Mouse (Mus musculus): Measurements from ENCODE around the gene Atg7. TPM values are rescaled to one million over a fixed set of nuclear protein-coding genes. Genes with fewer than 3 reads are reported as not detected.

The Atg7 gene
- total RNA-seq, 1 experiment from 2014 or later: 33.2 TPM

GRCm38 (mm10) chr6:114819971-114820481 is 177.1 kb downstream of the Atg7 start:
- peak; percentile 8 to 33; a peak in 3 of 4 replicates for ATAC-seq (replicated peaks in 1 of 2; ENCODE audit: insufficient read depth in 1 of 2, low FRiP score in 2 of 2, low TSS enrichment in 1 of 2, low read depth in 1 of 2, poor library complexity in 2 of 2, severe bottlenecking in 2 of 2)

- no peak for ATAC-seq (replicated peaks in 1 of 2; ENCODE audit: insufficient read depth in 1 of 2, low FRiP score in 2 of 2, low TSS enrichment in 1 of 2, low read depth in 1 of 2, poor library complexity in 2 of 2, severe bottlenecking in 2 of 2)
These were observed 178.7 kb downstream of the Atg7 start for GRCm38 (mm10) chr6:114821646-114822045.

DNA sequence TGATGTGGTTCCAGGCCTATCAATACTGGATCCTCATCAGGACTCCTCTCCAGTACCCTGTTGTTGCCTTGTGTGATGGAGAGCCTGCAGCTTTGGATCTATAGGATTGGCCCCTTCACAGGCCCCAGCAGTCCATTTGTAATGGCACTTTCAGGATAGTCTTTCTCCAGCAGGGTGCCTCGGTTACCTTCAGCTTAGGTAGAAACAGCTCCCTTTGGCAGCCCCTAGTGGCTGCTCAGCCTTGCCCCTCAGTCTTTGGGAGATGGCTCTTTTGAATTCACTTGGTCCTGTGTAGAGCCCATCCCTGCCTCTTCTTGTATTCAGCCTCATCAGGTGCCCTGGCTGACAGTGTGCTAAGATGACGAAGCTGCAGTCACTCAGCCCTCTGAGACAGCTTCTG is 184.0 kb downstream of the Atg7 start:
- ATAC-seq (replicated peaks in 1 of 2; ENCODE audit: insufficient read depth in 1 of 2, low FRiP score in 2 of 2, low TSS enrichment in 1 of 2, low read depth in 1 of 2, poor library complexity in 2 of 2, severe bottlenecking in 2 of 2): no peak

- ATAC-seq (replicated peaks in 1 of 2; ENCODE audit: insufficient read depth in 1 of 2, low FRiP score in 2 of 2, low TSS enrichment in 1 of 2, low read depth in 1 of 2, poor library complexity in 2 of 2, severe bottlenecking in 2 of 2): no peak
These were observed 187.0 kb downstream of the Atg7 start for GRCm38 (mm10) chr6:114829660-114830438.

DNA sequence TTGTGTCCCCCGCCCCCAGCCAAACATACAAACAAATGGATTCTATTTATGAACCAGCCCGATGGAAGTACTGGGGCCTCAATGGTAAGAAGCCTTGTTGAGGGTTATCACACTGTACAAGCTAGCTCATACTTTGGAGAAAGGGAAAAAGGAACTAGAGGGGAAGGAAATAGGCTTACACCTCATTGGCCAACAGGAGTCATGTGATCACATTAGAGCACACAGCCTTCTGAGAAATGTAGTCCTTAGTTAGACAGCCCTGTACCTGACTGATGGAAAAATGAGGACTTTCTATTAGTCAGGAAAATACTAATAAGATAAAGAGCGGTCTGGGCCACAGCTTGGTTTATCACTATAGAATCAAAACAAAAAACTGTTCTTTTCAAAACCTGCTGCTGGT is 188.9 kb downstream of the Atg7 start:
- ATAC-seq (replicated peaks in 1 of 2; ENCODE audit: insufficient read depth in 1 of 2, low FRiP score in 2 of 2, low TSS enrichment in 1 of 2, low read depth in 1 of 2, poor library complexity in 2 of 2, severe bottlenecking in 2 of 2): peak; percentile 68 to 81

GRCm38 (mm10) chr6:114833058-114833685 is 190.3 kb downstream of the Atg7 start:
- no peak for ATAC-seq (replicated peaks in 1 of 2; ENCODE audit: insufficient read depth in 1 of 2, low FRiP score in 2 of 2, low TSS enrichment in 1 of 2, low read depth in 1 of 2, poor library complexity in 2 of 2, severe bottlenecking in 2 of 2)

DNA sequence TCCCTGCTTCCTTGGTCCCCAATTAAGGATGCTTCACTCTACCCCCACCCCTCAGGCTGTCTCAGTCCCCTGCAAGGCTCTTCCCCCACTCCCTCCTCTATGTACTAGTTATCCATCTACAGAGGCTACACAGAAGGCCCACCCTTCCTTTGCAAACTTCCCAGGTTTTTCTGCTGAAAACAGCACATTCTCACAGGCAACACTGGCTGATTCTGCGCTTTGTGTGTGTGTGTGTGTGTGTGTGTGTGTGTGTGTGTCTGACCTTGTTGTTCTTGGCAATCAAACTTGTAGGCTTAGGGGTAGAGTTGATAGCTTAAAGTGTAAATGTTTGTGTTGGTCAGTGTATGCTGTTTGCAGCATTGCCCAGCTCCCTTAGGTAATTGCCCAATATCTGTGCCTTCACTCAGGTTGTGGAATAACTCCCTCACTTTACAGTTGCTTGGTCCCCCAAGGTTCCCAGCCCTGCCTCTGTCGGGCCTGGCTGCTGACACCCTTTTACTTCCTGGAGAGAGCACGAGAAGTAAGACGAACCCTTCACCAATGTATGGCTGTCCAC is 191.0 kb downstream of the Atg7 start:
- no peak for ATAC-seq (replicated peaks in 1 of 2; ENCODE audit: insufficient read depth in 1 of 2, low FRiP score in 2 of 2, low TSS enrichment in 1 of 2, low read depth in 1 of 2, poor library complexity in 2 of 2, severe bottlenecking in 2 of 2)

DNA sequence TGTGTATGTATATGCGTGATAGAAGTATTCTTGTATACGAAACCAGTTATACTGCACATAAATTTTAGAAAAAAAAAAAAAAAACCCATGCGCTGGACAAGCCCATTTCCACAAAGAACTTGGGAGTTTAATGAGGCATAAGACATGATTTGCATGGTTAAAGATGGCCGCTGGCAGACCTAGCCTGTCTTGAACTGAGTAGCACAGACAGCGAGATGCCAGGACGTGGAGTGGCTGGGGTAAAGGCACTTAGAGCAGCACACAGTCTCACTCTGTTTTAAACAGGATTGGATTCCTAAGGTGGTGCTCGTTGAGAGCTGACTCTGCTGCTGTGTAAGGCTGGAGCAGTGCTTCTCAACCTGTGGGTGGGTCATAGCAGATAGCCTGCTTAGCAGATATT is 192.4 kb downstream of the Atg7 start:
- ATAC-seq (replicated peaks in 1 of 2; ENCODE audit: insufficient read depth in 1 of 2, low FRiP score in 2 of 2, low TSS enrichment in 1 of 2, low read depth in 1 of 2, poor library complexity in 2 of 2, severe bottlenecking in 2 of 2): no peak

- no peak for ATAC-seq (replicated peaks in 1 of 2; ENCODE audit: insufficient read depth in 1 of 2, low FRiP score in 2 of 2, low TSS enrichment in 1 of 2, low read depth in 1 of 2, poor library complexity in 2 of 2, severe bottlenecking in 2 of 2)
These were observed 192.9 kb downstream of the Atg7 start for GRCm38 (mm10) chr6:114835752-114836151.

DNA sequence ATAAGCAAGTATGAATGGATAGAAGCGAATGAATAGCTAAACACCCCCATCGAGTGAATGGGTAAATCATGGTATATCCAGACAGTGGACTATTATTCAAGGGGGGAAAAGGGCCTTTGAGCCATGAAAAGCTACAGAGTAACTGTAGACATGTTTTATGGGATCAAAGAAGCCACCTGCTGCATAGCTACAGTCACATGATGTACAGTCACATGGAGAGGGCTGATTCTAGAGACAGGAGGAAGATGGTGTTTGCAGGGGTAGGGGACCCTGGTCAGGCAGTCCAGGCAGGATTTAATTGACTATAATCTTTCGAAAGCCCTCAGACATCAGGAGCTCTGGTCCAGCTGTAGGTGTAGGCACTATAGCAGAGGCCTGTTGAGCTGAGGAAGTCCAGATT is 193.5 kb downstream of the Atg7 start:
- ATAC-seq (replicated peaks in 1 of 2; ENCODE audit: insufficient read depth in 1 of 2, low FRiP score in 2 of 2, low TSS enrichment in 1 of 2, low read depth in 1 of 2, poor library complexity in 2 of 2, severe bottlenecking in 2 of 2): no peak

DNA sequence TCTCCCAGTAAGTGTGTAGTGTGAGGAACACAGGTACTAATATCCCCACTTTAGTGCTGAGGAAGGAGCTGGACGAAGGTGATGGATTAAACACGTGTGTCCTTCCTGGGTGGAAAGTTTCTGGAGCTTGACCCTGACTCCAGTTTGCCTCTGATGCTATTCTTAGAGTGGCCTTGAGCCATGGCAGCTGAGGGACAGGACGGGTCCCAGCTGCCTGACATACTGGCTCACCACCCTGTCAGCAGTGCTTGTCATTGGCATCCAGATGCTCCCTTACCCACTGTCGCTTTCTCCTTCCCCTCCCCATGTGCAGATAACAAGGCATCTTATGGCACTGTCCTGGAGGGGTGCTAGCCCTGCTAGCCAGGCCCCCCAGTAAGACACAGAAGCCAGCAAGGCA is 196.0 kb downstream of the Atg7 start:
- ATAC-seq (replicated peaks in 1 of 2; ENCODE audit: insufficient read depth in 1 of 2, low FRiP score in 2 of 2, low TSS enrichment in 1 of 2, low read depth in 1 of 2, poor library complexity in 2 of 2, severe bottlenecking in 2 of 2): no peak

DNA sequence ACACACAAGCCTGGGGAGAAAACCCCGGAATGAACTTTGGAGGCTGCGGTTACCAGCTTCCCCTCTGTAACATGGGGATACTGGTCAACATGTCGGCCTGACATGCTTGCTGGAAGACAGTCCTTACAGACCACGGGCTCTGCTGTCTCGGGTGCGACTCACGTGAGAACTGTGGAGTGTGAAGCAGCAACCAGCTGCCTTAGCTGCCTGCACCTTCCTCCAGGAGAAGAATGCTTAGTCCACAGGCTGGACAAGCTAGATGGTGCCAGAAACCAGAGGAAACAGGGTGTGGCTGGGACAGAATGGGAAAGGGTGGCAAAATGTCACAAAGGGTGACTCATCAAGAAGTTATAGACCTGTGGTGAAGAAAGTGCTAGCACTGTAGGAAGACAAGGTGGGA is 197.1 kb downstream of the Atg7 start:
- ATAC-seq (replicated peaks in 1 of 2; ENCODE audit: insufficient read depth in 1 of 2, low FRiP score in 2 of 2, low TSS enrichment in 1 of 2, low read depth in 1 of 2, poor library complexity in 2 of 2, severe bottlenecking in 2 of 2): peak; percentile 34 to 37; a peak in 2 of 4 replicates

DNA sequence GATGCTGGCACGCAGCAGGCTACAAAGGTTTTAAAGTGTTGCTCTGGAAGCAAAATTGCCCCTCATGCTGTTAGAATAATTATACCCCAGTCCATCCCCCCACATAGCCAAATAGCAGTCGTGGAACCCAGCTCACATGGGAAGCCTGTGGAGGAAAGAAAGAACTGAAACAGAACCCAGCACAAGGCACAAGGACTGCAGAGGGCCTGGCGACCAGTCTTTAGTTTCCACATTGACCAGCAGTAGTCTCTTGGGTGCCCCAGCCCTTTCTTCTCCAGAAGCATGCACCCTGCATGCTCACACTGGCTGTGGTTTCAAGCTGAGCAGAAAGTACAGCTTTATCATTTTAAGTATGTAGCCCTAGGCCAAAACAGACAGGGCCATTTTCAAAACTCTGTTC is 199.2 kb downstream of the Atg7 start:
- no peak for ATAC-seq (replicated peaks in 1 of 2; ENCODE audit: insufficient read depth in 1 of 2, low FRiP score in 2 of 2, low TSS enrichment in 1 of 2, low read depth in 1 of 2, poor library complexity in 2 of 2, severe bottlenecking in 2 of 2)

- ATAC-seq (replicated peaks in 1 of 2; ENCODE audit: insufficient read depth in 1 of 2, low FRiP score in 2 of 2, low TSS enrichment in 1 of 2, low read depth in 1 of 2, poor library complexity in 2 of 2, severe bottlenecking in 2 of 2): no peak
These were observed 200.0 kb downstream of the Atg7 start for GRCm38 (mm10) chr6:114842863-114843262.

- no peak for ATAC-seq (replicated peaks in 1 of 2; ENCODE audit: insufficient read depth in 1 of 2, low FRiP score in 2 of 2, low TSS enrichment in 1 of 2, low read depth in 1 of 2, poor library complexity in 2 of 2, severe bottlenecking in 2 of 2)
These were observed 203.4 kb downstream of the Atg7 start for GRCm38 (mm10) chr6:114846153-114846772.

DNA sequence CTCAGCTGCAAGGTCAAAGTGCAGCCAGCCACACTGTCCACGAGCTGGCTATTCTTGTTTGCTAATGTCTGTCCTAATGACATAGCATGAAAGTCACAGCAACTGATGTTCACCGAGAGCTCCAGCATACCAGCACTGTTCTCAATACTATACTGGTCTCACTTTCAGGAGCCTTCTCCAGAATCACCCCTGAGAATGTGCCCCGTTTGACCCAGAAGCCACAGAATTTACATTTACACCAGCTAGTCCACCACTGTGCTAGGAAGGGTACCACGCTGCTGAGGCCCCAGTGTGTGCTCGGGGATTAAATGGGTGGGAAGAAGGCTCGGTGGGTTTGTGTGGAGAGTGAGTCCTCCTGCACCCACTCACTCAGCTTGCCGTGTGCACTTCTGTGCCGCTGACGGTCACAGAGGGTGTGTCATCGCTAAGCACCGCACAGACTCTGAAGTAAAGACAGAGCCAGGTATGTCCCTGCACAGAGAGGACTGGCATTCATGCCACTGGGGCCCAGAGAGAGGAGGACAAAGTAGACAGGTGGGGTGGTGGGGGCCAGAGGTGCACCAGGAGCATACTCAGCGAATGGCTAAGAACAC is 204.8 kb downstream of the Atg7 start:
- ATAC-seq (replicated peaks in 1 of 2; ENCODE audit: insufficient read depth in 1 of 2, low FRiP score in 2 of 2, low TSS enrichment in 1 of 2, low read depth in 1 of 2, poor library complexity in 2 of 2, severe bottlenecking in 2 of 2): no peak

- ATAC-seq (replicated peaks in 1 of 2; ENCODE audit: insufficient read depth in 1 of 2, low FRiP score in 2 of 2, low TSS enrichment in 1 of 2, low read depth in 1 of 2, poor library complexity in 2 of 2, severe bottlenecking in 2 of 2): peak in 1 of 2 experiments; percentile 16; a peak in 1 of 4 replicates
These were observed 205.9 kb downstream of the Atg7 start for GRCm38 (mm10) chr6:114848761-114849160.

GRCm38 (mm10) chr6:114849787-114850186 is 206.9 kb downstream of the Atg7 start:
- ATAC-seq (replicated peaks in 1 of 2; ENCODE audit: insufficient read depth in 1 of 2, low FRiP score in 2 of 2, low TSS enrichment in 1 of 2, low read depth in 1 of 2, poor library complexity in 2 of 2, severe bottlenecking in 2 of 2): peak; percentile 71 to 73
